Mouse (Mus musculus): ENCODE results near the gene Etv1. TPM values are rescaled to one million over a fixed set of nuclear protein-coding genes. Genes with fewer than 3 reads are reported as not detected.
A peak's percentile ranks its signal among the peaks of the same experiment; 100 is the strongest.

Etv1 gene
- 3.3 and 4.1 TPM in 2 replicates for polyA plus RNA-seq (2012; rRNA removed)

DNA sequence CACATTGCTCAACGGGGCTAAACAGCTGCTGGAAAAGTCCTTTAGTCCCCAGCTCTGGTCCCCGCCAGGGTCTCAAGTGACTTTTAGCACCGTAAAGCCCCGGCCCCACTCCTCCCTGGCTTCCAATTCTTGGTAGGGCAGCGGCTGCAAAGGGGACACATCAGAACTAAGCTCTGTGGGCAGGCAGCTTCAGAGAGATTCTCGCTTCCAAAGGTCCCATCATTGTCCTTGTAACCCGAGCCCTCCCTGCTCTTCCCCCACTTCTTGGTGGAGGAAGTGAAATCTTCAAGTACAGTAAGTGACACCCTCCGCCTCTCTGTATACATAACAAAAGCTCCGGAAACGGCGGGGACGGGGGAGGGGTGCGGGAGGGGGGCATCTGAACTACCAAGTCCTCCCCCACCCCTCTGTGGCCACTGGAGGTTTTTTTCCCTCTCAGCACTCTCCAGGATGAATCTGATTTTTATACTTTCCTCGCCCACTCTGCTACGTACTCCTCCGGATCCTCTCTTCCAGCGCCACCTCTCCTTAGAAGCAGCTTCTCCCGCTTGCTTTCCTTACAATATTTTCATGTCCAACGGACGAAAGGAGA lies at the start of gene Etv1:
Etv1 (plus strand) TSS at position 195 of the 592 bp plus-strand sequence.
- peak; percentile 27 for DNase-seq (ENCODE audit: low spot score)

DNA sequence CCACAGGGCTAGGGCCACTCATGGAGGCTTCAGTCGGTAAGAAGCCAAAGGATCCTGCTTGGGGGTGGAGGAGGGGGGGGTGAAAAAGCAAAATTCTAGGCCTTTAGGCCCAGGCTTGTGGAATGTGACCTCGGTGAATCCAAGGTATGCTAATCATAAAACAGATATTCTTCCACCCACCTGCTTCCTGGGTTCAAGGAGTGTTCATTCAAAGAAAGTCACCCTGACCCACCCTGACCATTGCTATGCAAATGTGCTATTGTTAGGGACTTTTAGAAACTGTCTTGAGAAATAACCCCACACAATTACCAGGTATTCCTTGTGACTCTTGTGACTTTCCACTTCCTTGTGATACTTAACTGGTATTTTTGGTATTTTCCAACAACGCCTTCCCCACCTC lies 49.5 kb upstream of the Etv1 start:
- no peak for DNase-seq (ENCODE audit: low spot score)

DNA sequence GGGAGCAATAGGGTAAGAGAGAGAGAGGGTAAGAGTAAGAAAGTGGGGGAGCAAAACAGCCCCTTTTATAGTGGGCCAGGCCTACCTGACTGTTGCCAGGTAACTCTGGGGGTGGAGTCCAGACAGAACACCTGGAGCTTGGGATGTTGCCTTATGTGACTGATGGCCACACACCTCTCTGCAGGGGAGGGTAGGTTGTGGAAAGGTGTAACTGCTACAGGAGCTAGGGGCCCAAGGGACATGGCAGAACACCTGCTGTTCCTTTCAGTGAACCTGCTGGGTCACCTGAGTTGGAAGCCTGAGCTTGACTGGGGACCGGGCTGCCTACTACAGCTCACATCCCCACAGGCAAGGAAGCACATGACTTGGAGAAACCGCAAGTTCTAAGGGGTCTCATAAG lies 48.4 kb upstream of the Etv1 start:
- no peak for DNase-seq (ENCODE audit: low spot score)

DNA sequence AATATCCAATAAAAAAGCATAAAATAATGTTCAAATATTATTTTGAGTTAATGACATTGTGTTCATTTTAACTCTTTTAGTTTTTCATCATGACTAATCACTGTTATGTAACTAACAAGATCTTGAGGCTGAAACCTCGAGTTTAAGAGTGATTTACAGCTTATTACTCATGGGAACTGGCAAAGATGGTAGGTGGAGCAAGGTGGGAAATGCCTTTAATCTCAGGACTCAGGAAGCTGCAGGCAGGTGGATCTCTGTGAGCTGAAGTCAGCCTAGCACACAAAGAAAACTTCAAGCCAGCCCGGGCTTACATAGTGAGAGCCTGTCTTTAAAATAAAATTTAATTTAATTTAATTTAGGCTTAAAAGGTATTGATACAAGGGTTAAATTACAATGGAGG lies 19.9 kb upstream of the Etv1 start:
- no peak for DNase-seq (ENCODE audit: low spot score)

DNA sequence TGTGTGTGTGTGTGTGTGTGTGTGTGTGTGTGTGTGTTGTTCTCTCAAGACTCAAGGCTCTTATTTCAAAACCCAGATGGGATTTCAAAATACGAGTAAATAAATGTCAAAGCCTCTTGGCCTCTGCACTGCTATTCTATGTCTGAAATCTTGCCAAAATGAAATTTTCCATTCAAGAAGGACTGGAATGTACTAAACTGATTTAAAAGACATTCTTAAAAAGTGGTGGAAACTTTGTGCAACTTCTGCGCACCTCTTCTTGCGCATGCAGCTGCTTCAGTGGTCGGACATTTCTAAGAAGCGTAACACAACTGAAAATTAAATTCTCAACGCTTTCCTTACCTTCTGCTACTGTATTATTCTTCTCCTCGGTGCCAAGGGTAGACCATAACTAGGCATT lies 1.9 kb upstream of the Etv1 start:
- DNase-seq (ENCODE audit: low spot score) = no peak

DNA sequence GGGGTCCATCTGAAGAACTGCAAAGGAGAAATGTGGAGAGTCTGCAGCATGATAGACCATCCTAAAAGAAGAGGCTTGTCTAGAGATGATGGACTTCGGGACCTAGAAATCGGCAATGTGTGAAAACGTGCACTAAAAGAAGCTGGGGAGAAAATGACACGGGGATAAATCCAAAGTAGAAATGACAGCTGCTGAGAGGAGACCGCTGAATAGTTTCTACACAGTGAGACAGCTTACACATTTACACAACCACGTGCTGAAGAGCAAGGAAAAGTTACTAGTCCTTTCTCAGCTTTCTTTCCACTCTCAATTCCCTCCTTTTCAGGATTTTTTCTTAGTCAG lies 1.3 kb upstream of the Etv1 start:
- no peak for DNase-seq (ENCODE audit: low spot score)

DNA sequence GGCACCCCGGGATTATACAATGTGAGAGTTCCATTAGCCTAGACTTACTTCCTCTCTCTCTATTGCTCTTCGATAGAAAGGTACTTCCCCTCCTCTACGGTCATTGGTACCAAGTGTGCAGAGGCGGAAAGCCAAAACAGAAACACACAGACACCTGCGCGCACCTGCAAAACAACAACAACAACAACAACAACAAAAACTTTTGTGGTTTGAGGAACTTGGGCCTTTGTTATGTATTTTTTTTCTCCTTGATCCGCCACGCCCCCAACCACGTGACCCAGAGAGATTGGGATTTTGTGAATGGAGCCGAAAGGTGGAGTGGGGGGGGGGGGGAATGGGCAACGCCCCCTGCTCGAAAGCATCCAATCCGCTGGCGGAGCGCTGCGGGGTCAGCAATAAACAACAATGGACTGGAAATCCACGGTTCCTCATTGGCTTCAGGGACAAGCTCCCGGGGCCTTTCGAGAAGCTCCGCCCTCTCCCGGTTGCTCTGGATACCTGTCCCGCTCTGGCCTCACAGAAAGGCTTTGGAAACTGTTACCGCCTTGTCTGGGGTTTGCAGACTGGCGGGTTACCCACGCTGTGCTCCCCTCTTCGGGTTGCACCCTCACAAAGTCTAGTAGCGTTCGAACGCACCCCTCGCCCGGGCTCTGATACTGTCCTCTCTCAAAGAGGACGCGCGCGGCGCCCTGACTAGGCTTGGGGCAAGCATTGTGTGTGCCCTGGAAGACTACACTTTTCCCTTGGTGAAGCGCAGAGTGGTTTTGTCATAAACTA lies 693 bp upstream of the Etv1 start:
- peak; percentile 60 for DNase-seq (ENCODE audit: low spot score)

DNA sequence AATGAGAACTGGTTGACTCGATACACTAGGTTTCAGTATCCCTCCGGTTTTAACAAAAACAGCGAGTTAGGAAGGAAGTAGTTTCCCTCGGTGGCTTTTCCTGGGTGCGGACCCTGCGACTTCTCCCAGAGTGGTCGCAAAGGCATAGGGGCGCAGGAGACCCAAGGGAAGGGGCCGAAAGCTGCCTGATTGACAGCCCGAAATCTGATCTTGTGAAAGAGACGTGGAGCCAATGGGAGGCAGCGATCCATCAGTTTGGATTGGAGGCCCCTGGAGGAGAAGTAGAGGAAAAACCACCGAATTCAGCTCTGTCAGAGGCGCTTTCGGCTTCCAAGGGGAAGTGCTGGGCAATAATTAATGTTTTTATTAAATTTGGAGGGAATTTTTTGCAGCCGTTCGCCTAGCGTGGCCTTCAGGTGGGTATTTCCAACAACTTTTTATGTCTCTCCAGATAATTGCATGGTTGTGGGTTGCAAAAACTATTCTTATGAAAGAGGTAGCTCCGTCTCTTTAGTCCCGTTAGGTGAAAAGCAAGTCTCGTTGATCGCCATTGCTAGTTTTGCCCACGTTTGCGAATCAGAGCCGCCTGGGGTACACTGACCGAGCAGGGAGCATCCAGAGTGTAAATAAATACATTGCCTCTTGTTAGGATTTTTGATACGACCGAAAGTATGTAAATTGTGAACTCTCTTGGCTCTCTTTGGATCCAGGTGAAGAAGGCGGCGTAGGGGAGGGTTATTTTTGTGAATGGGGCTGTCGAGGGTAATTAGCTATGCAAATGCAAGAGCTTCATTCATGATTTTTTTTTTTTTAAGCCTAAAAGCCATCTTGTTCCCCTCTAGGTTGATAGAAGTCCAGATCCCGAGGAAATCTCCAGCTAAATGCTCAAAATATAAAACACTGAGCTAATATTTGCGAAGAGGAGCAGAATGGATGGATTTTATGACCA lies 1.1 kb downstream of the Etv1 start:
- DNase-seq (ENCODE audit: low spot score) = peak; percentile 32

DNA sequence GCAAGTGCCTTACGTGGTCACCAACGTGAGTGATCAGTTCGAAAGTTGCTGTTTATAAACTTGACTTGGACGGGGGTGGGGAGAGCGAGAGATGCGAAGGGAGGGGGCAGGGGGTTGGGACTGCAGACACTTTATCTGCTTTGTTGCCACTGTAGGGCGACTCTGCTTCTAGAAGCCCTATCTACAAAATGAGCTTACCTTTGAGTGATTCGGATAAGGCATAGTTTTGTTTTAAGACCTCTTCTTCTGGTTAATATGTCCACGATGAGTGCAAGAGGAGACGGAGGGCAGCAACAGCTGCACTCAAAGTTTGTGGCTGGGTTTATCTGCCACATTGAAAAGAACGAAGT lies 1.8 kb downstream of the Etv1 start:
- DNase-seq (ENCODE audit: low spot score) = no peak

DNA sequence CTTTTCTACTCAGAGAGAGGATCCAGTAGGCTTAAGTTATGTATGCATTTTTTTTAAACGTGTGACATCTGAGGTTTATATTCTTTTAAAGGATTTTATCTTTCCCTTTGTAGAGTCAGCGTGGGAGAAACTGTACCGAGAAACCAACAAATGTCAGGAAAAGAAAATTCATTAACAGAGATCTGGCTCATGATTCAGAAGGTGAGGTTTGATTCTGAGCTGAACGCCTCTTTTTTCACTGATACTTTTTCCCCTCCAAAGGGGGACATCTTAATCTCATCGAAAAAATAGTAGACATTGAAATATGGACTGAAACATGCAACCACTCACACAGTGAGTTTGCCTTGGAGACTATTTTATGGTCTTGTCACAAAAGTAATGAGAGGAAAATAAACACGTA lies 2.5 kb downstream of the Etv1 start:
- DNase-seq (ENCODE audit: low spot score) = no peak

DNA sequence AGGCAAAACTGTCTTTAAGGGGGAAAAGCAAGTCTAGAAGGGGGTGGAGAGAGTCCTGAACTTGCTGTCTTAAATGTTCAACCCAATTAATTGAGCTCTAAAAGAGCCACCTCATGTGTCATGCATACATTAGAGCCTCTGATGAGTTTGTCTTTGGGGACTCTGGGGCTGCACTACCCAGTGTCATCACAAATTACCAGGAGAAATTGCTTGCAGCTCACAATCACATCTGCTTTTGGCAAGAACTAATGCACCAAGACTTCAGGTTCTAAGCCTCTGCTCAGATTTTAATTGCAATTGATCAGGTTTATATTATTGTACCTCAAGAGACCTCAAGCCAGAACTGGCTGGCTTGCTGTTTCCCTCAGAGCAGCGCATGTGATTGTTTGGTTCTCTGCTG lies 4.1 kb downstream of the Etv1 start:
- no peak for DNase-seq (ENCODE audit: low spot score)

DNA sequence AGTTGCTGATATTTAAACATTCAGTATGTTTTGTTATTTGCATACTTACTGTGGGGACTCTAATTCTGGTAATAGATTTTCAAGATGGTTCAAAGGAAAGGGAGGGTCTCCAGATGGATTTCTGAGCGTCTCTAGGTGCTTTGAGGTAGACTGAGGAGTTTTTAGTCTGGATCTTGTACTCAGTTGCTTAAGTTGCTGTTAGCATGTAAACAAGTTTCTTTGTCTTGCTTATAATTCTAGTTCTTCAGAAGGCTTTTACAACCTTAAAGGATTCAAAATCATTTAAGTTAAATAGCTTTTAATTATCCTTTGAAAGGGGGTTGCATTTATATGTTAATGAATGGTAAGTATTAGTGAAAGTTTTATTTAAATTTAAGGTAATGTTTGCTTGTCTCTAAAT lies 5.0 kb downstream of the Etv1 start:
- no peak for DNase-seq (ENCODE audit: low spot score)

DNA sequence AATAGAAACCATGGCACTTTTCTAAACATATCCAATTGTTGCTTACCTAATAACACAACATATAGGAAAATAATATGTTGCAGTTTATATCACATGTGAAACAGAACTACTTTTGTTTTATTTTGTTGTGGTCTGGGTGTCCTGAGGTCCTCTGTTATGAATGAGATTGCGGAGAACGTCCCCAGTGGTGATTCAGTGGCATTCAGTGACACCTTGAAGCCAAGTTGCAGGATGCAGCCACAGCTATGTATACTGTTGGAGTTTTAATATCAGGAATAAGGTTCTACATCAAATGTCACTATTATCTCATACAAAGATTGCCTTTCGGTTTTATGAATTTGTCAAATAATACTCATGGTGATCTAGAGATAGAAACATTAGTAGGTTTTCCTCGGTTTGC lies 7.4 kb downstream of the Etv1 start:
- no peak for DNase-seq (ENCODE audit: low spot score)

DNA sequence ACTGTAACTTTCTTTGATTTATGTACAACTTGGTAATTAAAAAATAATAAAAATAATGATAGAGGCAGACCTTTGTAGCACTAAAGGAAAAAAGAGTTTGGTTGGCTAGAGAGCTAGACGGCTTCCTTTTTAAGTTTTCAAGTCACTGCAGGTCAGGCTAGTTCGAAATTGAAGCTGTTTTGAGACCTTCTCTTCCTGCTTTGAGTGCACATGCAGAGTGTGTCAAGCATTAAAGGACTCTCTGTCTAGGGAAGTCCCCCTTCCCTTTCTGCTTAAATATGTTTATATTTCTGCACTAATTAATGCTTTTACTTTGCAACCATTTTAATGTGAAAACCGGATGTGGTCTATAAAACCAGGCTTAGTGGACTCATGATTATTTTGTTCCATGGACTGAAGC lies 8.5 kb downstream of the Etv1 start:
- DNase-seq (ENCODE audit: low spot score) = no peak

DNA sequence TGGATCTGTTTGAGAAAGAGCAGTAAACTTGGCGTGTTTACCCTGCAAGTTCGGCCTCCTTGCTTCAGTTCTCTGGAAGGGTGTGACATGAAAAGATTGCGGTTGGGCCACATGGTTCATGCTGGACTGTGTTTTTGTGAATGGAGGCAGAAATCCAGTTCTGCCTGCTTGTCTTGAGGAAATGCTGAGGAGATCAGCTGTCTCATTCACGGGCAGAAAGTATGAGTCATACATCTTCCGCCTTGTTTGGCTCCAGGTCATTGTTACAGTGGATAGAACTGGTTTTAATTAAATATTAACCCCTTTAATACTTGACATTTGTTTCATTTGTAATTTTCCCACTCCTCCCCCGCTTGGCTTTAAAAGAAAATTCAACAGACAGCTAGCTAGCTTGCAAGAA lies 9.4 kb downstream of the Etv1 start:
- DNase-seq (ENCODE audit: low spot score) = no peak

DNA sequence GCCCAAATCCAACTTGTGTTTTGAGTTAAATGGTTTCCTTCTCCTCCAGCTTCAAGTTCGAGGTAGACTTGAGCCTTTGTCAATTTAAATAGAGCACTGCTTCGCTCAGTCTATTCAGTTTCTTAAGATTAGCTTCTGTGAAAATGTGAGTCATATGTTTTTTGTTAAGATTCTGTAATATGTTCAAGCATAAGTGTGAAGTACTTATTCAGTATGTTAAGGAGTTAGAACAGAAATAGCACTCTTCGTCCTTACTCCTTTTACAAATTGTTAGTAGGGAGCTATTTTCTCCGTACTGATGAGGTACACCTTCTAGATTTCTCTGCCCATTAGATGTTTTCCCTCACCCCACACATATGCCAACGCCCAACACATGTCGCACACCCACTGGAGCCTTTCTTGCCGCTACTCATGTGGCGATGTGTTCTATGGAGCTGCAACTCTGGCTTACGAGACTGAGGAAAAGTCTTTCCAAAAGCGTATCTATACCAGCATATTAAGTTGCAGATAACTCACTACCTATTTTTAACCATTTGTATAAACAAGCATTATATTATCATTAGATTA lies 10.7 kb downstream of the Etv1 start:
- no peak for DNase-seq (ENCODE audit: low spot score)

DNA sequence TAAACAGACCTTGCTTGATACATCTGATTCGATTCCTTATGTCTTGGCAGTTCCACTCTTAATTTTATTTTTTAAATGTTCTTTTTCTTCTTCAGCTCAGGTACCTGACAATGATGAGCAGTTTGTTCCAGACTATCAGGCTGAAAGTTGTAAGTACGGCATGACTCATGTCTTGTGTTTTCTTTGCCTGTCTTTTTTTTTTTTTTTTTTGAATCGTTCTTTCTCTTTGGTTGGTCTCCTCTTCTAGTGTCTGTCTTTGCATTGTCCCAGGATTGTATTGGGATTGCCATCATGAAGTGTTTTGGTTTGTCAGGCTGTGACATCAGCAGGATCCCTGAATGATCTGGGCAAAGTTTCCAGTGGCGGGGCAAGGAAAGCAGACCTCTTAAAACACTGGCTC lies 13.9 kb downstream of the Etv1 start:
- no peak for DNase-seq (ENCODE audit: low spot score)

DNA sequence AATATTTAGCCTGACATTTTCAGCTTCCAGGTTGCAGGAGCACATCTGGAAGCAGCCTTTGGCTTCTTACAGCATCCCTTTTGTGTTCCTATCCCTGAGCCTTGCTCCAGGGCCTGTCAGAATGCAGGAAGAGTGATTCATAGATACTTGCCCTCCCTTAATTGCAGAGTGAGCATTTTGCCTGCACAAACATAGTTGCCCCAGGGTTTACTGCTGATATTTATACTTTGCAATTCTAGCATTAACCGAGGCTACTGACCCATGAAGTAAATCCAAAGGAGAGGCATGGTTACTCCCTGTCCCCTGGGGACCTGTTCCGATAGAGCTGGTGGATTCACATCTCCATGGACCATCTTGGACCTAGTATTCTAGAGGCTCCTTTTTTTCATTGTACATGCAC lies 14.5 kb downstream of the Etv1 start:
- no peak for DNase-seq (ENCODE audit: low spot score)

DNA sequence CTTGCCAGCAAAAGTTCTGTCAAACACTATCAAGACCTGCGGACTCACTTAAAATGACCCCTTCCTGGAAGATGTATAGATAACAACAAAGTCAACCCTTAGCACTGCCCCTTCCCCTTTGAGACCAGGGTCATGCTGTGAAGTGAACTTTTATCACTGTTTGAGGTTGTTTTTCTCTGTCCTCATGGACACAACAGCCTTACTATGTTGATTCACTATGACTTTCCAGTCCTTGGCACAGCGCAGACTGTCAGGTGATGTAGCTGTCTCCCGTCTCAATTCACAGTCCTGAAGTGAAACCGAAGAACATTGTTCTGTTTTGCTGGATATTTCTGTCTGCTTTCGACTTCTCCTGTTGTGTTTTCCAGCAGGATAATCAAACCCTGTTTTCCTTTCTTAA lies 27.9 kb downstream of the Etv1 start:
- DNase-seq (ENCODE audit: low spot score) = no peak

DNA sequence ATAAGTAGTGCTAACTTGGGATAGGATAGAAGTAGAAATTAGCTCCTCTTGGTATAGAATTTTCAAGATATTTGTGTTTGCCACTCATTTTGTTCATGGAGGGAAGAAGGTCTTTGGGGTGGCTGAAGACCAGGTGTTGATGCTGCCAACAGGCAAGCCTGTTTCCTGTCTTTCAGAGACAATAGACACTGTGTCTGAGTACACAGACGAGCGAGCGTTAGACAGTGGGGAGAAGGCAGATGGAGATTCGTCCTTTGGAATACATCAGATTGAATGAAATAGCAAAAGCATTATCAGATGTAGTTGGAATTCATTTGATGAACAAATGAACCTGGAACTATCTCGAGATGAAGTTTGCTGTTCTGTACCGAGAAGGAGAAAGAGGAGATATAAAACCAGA lies 33.2 kb downstream of the Etv1 start:
- DNase-seq (ENCODE audit: low spot score) = no peak

DNA sequence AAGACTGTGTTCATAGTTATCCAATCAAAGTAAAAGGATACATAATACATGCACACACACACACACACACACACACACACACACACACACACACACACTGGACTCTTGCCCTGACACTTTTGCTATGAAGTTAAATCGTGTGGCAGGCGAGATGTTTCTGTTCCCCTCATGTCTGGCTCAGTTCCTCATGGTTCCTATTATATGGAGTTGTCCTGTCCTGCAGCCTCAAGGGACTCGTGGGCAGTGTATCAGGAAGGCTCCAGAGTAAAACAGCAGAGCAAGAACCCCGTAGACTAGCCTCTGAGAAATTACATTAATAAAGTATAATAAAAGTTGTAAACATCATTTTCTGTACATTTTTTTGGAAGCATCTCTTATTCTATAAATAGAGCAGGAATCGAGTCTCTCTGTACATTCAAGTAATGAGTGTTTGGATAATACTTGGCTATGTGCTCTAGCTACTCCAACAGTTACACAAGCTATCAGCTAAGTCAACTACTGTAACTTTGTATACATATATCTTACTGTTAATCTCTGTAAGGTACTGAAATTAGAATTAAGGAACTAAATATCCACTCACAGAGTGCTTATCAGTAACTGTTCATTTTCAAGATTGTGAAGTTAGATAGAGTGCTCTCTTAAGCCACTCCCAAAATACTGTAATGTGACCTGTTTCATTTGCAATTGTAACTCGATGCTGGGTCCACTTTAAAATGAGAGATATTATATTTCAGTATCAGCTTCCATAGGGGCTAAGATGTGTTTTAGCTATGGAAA lies 35.0 kb downstream of the Etv1 start:
- DNase-seq (ENCODE audit: low spot score) = no peak

DNA sequence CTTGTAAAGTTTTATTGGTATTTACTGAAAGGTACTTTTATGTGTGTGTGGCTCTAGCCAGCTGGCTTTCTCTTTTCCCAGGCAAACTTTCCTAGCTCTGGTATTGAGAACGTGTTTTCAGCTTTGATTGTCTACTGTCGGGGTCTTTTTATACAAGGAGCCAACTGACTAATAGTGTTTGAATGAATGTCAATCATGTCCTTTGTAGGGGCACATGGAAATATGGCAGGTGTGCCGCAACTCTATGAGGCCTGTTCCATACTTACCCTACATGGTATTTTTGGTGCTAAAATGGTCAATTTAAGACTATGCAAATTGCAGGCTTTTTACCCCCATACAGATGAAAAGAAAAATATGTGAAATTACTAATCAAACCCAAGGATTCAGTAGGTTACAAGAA lies 37.1 kb downstream of the Etv1 start:
- no peak for DNase-seq (ENCODE audit: low spot score)

Measured in urinary bladder, adult 2 months (tissue).